Mouse (Mus musculus) gastrocnemius, postnatal 10 days (tissue): ENCODE results near the gene Golga4. TPM values are rescaled to one million over a fixed set of nuclear protein-coding genes. Genes with fewer than 3 reads are reported as not detected.
A peak's percentile ranks its signal among the peaks of the same experiment; 100 is the strongest.

Source experiments
- DNase-seq: peaks from one replicate; pipeline ENCODE4 v3.0.0; 2021; ENCODE audit warnings: mixed read lengths
- long read RNA-seq, 2 experiments: library from polyadenylated mRNA; stranded (forward); transcript quantifications; one replicate each; pipeline ENCODE4 v2.0.0; 2021
- total RNA-seq, 2 experiments: library from RNA; stranded (reverse); gene quantifications; 2 replicates each; pipeline ENCODE4 v1.2.3; 2021

The Golga4 gene
- 100 to 1,000 TPM; 144 to 160 TPM for total RNA-seq
- long read RNA-seq, experiment 1, full-length matches to known transcripts = 5 of 71 reads
- long read RNA-seq, experiment 1, partial matches to known transcripts = 28 of 71 reads
- long read RNA-seq, experiment 1, other reads (novel, unspliced or antisense) = 38 of 71 reads
- long read RNA-seq, experiment 2, full-length matches to known transcripts = 2 of 48 reads
- long read RNA-seq, experiment 2, partial matches to known transcripts = 19 of 48 reads
- long read RNA-seq, experiment 2, other reads (novel, unspliced or antisense) = 27 of 48 reads

GRCm38 (mm10) chr9:118506020-118506403, at the start of gene Golga4:
TSS of gene Golga4 (plus strand) at chr9:118506267.
- peak; percentile 90 for DNase-seq

- DNase-seq = no peak
These were observed 49.7 kb upstream of the Golga4 start for GRCm38 (mm10) chr9:118456405-118456804.

- no peak for DNase-seq
These were observed 48.0 kb upstream of the Golga4 start for GRCm38 (mm10) chr9:118458039-118458438.

DNA sequence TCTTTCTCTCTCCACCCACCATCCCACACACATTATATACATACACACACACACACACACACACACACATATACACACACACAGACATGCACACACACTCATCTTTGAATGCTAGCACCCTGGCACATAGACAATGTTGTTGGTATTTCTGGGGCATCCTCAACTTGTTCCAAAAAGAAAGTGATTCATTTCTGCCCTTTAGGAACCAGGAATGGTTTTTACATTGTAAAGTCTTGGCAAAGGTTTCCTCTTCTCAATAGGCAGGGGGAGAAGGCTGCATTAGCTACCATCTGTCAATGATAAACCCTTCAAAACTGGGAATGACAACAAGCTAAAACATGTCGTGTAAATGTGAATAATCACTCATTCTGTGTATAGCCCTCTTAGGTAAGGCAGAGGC, 42.0 kb upstream of the Golga4 start:
- DNase-seq = no peak

GRCm38 (mm10) chr9:118468301-118468700, 37.8 kb upstream of the Golga4 start:
- no peak for DNase-seq

DNA sequence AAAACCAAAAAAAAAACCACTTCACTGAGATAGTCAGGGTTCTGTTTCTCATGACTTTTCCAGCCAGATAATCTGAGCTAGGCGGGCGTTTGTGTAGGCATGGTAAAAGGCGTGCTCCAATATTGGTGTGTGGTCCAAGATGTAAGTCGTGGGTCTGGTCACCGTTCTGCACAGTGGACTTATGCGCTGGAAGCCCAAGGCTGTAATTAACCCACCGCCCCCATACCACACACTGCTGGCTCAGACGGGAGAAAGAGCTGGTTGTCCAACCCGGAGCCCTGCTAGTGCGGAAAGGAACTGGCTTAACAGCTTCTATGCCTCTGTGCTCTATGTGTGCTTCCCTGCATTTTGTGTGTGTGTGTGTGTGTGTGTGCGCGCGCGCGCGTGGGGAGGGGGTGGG, 36.8 kb upstream of the Golga4 start:
- DNase-seq = no peak

GRCm38 (mm10) chr9:118471296-118471695, 34.8 kb upstream of the Golga4 start:
- no peak for DNase-seq

DNA sequence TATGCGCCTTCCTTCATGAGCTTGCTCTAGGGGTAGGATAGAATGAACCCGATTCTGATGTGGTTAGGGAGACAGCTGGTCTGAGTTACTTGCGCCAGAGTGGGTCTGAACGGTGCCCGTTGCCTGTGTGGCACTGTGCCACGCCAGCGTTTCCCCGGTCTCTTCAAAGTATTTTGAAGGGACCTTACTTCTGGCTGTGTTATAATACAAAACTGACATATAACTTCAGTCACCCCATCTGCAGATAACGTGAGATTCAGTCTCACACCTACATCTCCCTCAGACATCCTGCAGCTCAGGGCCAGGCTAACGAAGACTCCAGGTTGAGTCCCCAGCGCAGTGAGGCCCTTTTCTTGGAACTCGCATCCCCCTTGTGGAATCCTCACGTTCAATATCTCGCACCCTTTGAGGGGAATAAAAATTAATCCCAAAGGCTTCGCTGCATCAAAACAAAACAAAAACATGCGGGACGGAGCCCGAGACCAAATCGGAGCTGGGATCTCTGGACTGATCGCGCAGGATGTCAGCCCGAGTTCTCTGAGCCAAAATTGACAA, 29.8 kb upstream of the Golga4 start:
- no peak for DNase-seq

DNA sequence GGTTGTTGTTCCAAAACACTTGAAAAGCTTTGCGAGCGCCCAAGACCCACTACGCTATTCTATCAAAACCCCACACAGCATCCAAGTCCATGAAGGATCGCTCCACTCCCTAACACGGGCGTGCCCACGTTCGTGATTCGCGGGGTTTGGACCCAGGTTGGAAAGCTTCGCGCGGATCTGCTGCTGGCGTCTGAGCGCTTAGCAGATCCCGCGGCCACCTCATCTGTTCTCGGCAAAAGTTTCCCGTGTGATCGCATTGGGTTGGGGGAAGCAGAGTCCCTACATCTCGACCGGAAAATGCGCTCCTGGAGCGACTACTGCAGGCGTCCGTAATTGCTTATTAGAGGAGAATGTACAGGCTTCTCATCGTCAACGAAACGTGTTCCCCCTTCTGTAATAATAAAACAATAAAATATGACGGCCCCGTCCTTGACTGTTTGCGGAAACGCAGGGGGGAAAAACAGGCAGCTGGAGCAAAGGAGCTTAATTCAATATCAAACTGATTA, 29.2 kb upstream of the Golga4 start:
- peak; percentile 10 for DNase-seq

GRCm38 (mm10) chr9:118477281-118477931, 28.7 kb upstream of the Golga4 start:
- no peak for DNase-seq

GRCm38 (mm10) chr9:118477961-118478360, 28.1 kb upstream of the Golga4 start, which contains the start of gene Eomes:
TSS of gene Eomes (plus strand) at chr9:118478212.
- no peak for DNase-seq

DNA sequence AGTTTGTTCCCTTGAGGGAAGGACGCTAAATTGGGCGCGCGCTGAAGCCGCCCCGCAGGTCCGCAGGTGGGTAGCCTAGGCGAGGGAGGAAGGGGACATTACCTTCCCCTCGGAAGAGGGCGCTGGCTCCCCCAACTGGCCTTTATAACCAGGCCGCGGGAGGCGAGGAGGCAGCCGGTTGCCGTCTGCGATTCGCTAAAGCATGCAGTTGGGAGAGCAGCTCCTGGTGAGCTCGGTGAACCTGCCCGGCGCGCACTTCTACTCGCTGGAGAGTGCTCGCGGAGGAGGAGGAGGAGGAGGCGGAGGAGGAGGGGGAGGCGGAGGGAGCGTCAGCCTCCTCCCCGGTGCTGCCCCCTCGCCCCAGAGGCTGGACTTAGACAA, 27.6 kb upstream of the Golga4 start:
- no peak for DNase-seq

GRCm38 (mm10) chr9:118478839-118479507, 27.1 kb upstream of the Golga4 start:
- DNase-seq = no peak

- DNase-seq = no peak
These were observed 26.4 kb upstream of the Golga4 start for GRCm38 (mm10) chr9:118479508-118480291.

GRCm38 (mm10) chr9:118480292-118480690, 25.8 kb upstream of the Golga4 start:
- DNase-seq = no peak

GRCm38 (mm10) chr9:118482210-118482609, 23.9 kb upstream of the Golga4 start:
- DNase-seq = no peak

DNA sequence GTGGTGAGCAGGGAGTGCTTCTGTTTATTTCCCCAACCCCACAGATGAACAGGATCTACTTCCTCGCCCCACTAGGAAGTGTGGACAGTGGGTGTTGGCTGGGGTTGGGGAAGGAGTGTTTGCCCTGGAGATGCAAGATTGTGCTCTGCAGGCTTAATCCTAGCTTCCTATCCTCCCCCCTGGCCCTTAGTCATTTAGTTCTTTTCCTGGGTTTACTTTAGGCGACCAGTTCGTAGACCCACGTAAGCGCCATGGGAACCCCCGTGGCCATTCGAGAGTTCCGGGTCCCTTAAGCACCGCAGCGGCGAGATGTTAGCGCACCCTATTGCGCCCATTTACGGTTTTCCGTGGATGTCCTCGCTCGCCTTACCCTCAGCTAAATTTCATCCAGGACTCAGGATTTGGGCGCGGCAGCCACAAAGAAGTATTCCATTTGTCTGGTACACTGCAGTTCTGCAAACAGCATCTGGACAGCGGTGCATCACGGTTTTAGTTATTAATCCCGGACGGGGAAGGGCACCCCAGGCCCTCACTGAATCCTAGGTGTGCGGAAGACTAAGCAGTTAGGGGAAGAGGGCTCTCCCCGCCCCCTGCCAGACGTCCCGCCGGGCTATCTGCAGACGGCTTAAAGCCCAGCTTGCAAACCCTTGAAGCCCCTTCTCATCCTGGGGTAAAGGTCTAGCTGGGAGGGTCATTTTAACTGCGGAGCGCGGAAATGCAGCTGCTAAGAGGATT, 19.5 kb upstream of the Golga4 start:
- no peak for DNase-seq

DNA sequence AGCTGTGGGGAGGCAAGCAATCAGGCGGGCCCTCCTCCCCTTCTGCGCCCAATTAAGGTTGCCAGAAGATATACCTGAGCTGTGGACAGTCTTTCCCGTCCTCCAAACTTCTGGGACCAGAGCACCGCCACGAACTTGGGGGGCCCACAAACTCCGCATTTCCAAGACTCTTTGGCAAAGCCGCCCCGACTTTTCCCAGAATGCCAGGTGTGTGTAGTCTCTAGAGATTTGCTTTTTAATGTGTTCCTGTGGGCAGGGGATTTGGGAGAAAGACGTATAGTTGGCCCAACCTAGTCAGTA, 19.0 kb upstream of the Golga4 start:
- no peak for DNase-seq

- DNase-seq = peak; percentile 20
These were observed 18.4 kb upstream of the Golga4 start for GRCm38 (mm10) chr9:118487636-118488035.

- peak; percentile 44 for DNase-seq
These were observed 17.8 kb upstream of the Golga4 start for GRCm38 (mm10) chr9:118488138-118488895.
